Mouse (Mus musculus): ENCODE results near the gene Adgrg1. TPM values are rescaled to one million over a fixed set of nuclear protein-coding genes. Genes with fewer than 3 reads are reported as not detected.

Adgrg1 gene
- polyA plus RNA-seq (2014; fragmentation: Nextera tagmentation; extraction: Ambion mirVana) = 16.3 and 18.8 TPM in 2 replicates

DNA sequence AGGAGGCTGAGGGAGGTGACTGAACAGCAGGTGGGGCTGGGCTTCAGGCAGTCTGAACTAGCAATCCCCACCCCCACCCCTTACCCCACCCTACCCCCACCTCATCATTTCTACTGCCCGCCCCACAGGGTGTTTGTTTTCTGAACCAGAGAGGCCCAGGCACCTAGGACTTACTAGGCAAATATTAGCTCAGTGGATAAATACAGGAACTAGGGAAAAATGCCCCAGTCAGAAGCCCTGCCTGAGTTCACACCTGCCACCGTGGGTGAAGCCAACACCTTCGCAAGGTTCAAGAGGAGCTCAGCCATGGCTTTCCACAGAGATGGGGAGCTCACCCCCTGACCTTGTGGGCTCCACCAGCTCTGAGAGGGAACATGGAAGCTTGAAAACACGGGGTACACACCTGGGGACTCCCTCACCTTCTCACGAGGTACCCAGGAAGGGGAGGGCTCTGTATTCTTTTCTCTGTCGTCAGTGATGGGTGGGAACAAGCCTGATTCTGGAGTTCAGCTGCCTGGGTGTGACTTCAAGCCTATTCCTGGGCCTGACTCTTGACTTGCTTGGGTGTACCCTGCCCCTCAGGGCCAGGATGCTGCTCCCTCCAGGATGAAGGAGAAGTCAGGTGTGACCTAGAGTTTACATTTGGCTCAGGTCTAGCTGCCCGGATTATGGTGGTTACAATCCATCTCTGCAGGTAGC lies at the start of gene Adgrg1:
Gene Adgrg1 (plus strand): TSS at position 285 of the 699 bp plus-strand sequence.
- no peak within 1 kb of the TSS for H3K9ac ChIP-seq (ENCODE audit: low read depth, low read length)
- no peak within 1 kb of the TSS for H3K27ac ChIP-seq (replicated peaks; ENCODE audit: low read depth, low read length)
- ATAC-seq (ENCODE audit: low read depth) = no peak

DNA sequence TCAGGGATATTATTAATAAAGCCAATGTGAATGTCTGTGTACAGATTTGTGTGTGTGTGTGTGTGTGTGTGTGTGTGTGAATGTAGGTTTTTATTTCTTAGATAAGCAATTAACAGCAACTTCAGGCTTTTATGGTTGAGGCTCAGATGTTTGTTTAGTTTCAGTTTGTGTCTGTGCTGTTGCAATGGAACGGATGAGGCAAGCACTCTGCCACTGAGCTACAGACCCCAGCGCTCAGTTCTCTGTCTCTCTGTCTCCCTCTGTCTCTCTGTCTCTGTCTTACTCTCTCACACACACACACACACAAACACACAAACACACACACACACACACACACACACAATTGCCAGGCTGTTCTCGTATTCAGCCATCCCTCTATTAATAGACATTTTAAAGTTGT lies 46.3 kb upstream of the Adgrg1 start:
- Histone ChIP-seq H3K4me1 (ENCODE audit: control insufficient read depth, insufficient read depth, low read length) (no peaks in the 10 kb centered on the region), H3K27ac (replicated peaks; ENCODE audit: low read depth, low read length) (no peak overlapping the region), H3K9ac (ENCODE audit: low read depth, low read length) (no peak overlapping the region), H3K27me3 (replicated peaks; ENCODE audit: control insufficient read depth, insufficient read depth, low read length) (no peaks in the 10 kb centered on the region), H3K9me3 (ENCODE audit: control insufficient read depth, low read length) (no peaks in the 10 kb centered on the region), H3K4me3 (ENCODE audit: low read depth, low read length) (no peak overlapping the region), H3K4me2 (ENCODE audit: low read depth, low read length) (no peak overlapping the region), H3K36me3 (ENCODE audit: control insufficient read depth, insufficient read depth, low read length) (no peaks in the 10 kb centered on the region)
- no peak for ATAC-seq (ENCODE audit: low read depth)
- WGBS = 86% methylated on average over 3 of the region's 3 CpGs
- no peak for DNase-seq (ENCODE audit: low spot score)

More for the DNA sequence above, at the start of gene Adgrg1:
- Histone ChIP-seq H3K27me3 (replicated peaks; ENCODE audit: control insufficient read depth, insufficient read depth, low read length) (no peaks in the 10 kb centered on the region; the same call in 1 of the 2 replicates), H3K4me3 (ENCODE audit: low read depth, low read length) (no peak within 1 kb of the TSS), H3K9me3 (ENCODE audit: control insufficient read depth, low read length) (no peaks in the 10 kb centered on the region), H3K4me1 (ENCODE audit: control insufficient read depth, insufficient read depth, low read length) (peaks cover 7% of the 10 kb centered on the region; the same call in 1 of the 2 replicates), H3K36me3 (ENCODE audit: control insufficient read depth, insufficient read depth, low read length) (no peaks in the 10 kb centered on the region), H3K4me2 (ENCODE audit: low read depth, low read length) (no peak within 1 kb of the TSS)
- WGBS = 45% methylated on average over 7 of the region's 7 CpGs
- DNase-seq (ENCODE audit: low spot score) = no peak

DNA sequence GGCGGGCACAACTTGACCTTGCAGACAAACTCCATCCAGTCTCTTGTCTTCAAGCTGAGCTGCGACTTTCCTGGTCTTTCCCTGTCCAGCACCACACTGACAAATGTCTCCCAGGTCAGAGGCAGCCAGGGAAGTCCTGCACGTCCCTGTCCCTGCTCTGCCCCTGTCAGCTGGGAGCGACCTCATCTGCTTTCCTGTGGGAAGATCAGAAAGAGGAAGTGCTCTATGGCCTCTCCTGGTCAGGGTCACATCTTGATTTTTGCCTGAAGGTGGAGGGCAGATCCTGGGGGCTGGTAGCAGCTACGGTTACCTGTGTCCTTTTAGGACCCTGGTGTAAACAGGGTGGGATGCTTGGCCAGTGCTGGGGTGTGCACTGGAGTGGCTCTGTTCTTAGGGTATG lies 40.6 kb upstream of the Adgrg1 start:
- 37% methylated on average over 5 of the region's 5 CpGs for WGBS
- H3K27ac ChIP-seq (replicated peaks; ENCODE audit: low read depth, low read length) = no peak overlapping the region
- no peak for ATAC-seq (ENCODE audit: low read depth)

DNA sequence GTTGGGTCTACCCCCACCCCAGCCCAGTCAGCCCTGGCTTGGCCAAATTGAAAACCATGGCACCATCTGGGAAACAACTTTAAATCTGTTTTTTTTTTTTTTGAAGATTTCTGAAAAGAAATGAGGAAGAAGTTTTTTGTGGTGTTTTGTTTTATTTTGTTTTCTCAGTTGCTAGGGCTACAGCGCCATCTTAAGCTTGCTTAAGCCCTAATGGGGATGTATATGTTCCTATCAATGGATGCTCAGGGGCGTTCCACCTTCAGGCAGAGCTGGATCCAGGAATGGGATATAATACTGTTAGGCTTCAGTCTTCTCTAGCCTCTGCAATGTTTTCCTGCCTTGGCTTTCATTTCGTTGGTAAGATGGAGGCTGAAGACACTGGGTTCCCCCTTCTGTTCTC lies 39.4 kb upstream of the Adgrg1 start:
- Histone ChIP-seq H3K4me3 (ENCODE audit: low read depth, low read length) (no peak overlapping the region), H3K27ac (replicated peaks; ENCODE audit: low read depth, low read length) (no peak overlapping the region), H3K36me3 (ENCODE audit: control insufficient read depth, insufficient read depth, low read length) (no peaks in the 10 kb centered on the region), H3K27me3 (replicated peaks; ENCODE audit: control insufficient read depth, insufficient read depth, low read length) (no peaks in the 10 kb centered on the region), H3K9me3 (ENCODE audit: control insufficient read depth, low read length) (no peaks in the 10 kb centered on the region), H3K4me1 (ENCODE audit: control insufficient read depth, insufficient read depth, low read length) (no peaks in the 10 kb centered on the region), H3K9ac (ENCODE audit: low read depth, low read length) (no peak overlapping the region), H3K4me2 (ENCODE audit: low read depth, low read length) (no peak overlapping the region)
- DNase-seq (ENCODE audit: low spot score) = no peak
- 75% methylated on average over 3 of the region's 3 CpGs for WGBS
- ATAC-seq (ENCODE audit: low read depth) = no peak

More for the DNA sequence above, 40.6 kb upstream of the Adgrg1 start:
- Histone ChIP-seq H3K4me3 (ENCODE audit: low read depth, low read length) (no peak overlapping the region), H3K4me2 (ENCODE audit: low read depth, low read length) (no peak overlapping the region), H3K4me1 (ENCODE audit: control insufficient read depth, insufficient read depth, low read length) (no peaks in the 10 kb centered on the region), H3K9ac (ENCODE audit: low read depth, low read length) (no peak overlapping the region), H3K9me3 (ENCODE audit: control insufficient read depth, low read length) (no peaks in the 10 kb centered on the region), H3K36me3 (ENCODE audit: control insufficient read depth, insufficient read depth, low read length) (no peaks in the 10 kb centered on the region), H3K27me3 (replicated peaks; ENCODE audit: control insufficient read depth, insufficient read depth, low read length) (no peaks in the 10 kb centered on the region)
- no peak for DNase-seq (ENCODE audit: low spot score)

DNA sequence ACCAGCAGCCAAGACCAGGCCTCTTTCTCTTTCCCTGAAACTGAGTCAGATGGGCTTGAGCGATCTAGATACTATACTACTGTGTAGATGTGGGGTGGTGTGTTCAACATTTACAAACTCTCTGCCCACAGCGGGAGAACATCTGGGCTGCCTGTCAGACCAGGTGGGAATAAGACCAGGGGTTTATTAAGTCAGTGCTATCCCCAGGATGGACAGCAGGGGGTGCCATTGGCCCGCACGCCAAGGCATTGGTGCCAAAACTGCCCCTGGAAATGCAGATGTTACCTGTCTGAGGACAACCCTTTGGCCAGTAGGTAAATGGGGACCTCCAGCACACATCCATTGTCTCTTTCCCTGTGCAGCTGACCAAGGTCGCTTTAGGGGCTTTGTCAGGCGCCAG lies 32.0 kb upstream of the Adgrg1 start:
- no peak overlapping the region for H3K4me3 ChIP-seq (ENCODE audit: low read depth, low read length)
- no peaks in the 10 kb centered on the region for H3K4me1 ChIP-seq (ENCODE audit: control insufficient read depth, insufficient read depth, low read length)
- 16% methylated on average over 6 of the region's 6 CpGs for WGBS
- no peak overlapping the region for H3K9ac ChIP-seq (ENCODE audit: low read depth, low read length)
- no peaks in the 10 kb centered on the region for H3K36me3 ChIP-seq (ENCODE audit: control insufficient read depth, insufficient read depth, low read length)
- ATAC-seq (ENCODE audit: low read depth) = no peak
- no peaks in the 10 kb centered on the region for H3K9me3 ChIP-seq (ENCODE audit: control insufficient read depth, low read length)
- no peaks in the 10 kb centered on the region for H3K27me3 ChIP-seq (replicated peaks; ENCODE audit: control insufficient read depth, insufficient read depth, low read length)
- no peak overlapping the region for H3K4me2 ChIP-seq (ENCODE audit: low read depth, low read length)
- DNase-seq (ENCODE audit: low spot score) = no peak
- no peak overlapping the region for H3K27ac ChIP-seq (replicated peaks; ENCODE audit: low read depth, low read length)

- Histone ChIP-seq H3K4me2 (ENCODE audit: low read depth, low read length) (no peak overlapping the region), H3K27me3 (replicated peaks; ENCODE audit: control insufficient read depth, insufficient read depth, low read length) (no peaks in the 10 kb centered on the region), H3K9me3 (ENCODE audit: control insufficient read depth, low read length) (no peaks in the 10 kb centered on the region), H3K4me3 (ENCODE audit: low read depth, low read length) (no peak overlapping the region), H3K36me3 (ENCODE audit: control insufficient read depth, insufficient read depth, low read length) (no peaks in the 10 kb centered on the region), H3K9ac (ENCODE audit: low read depth, low read length) (no peak overlapping the region), H3K4me1 (ENCODE audit: control insufficient read depth, insufficient read depth, low read length) (no peaks in the 10 kb centered on the region), H3K27ac (replicated peaks; ENCODE audit: low read depth, low read length) (no peak overlapping the region)
- DNase-seq (ENCODE audit: low spot score) = no peak
- ATAC-seq (ENCODE audit: low read depth) = no peak
- 40% methylated on average over 6 of the region's 6 CpGs for whole genome bisulfite sequencing
Observed at GRCm38 (mm10) chr8:94945185-94945584, 29.4 kb upstream of the Adgrg1 start.

DNA sequence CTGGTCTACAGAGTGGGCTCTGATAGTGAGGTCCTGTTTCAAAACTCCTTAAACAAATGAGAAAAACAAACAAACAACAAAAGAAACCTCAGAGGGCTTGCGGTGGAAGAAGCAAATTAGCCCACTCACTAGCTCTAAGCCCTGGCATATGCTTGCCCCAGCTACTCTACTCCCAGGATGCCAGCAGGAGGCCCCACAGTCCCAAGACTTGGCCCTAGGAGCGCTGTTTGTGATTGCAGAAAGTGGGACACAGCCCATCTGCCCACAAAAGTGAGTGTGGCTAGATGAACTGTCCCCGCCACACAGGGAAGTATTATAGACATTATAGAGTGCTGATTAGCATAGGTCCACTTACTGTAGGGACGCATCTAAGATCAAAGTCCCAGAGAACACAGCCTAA lies 26.1 kb upstream of the Adgrg1 start:
- 69% methylated on average over 4 of the region's 4 CpGs for WGBS
- Histone ChIP-seq H3K4me1 (ENCODE audit: control insufficient read depth, insufficient read depth, low read length) (no peaks in the 10 kb centered on the region), H3K36me3 (ENCODE audit: control insufficient read depth, insufficient read depth, low read length) (no peaks in the 10 kb centered on the region), H3K9ac (ENCODE audit: low read depth, low read length) (no peak overlapping the region), H3K27me3 (replicated peaks; ENCODE audit: control insufficient read depth, insufficient read depth, low read length) (no peaks in the 10 kb centered on the region), H3K9me3 (ENCODE audit: control insufficient read depth, low read length) (no peaks in the 10 kb centered on the region), H3K4me3 (ENCODE audit: low read depth, low read length) (no peak overlapping the region), H3K27ac (replicated peaks; ENCODE audit: low read depth, low read length) (no peak overlapping the region), H3K4me2 (ENCODE audit: low read depth, low read length) (no peak overlapping the region)
- ATAC-seq (ENCODE audit: low read depth) (no peak), DNase-seq (ENCODE audit: low spot score) (no peak)

GRCm38 (mm10) chr8:94949010-94949409 lies 25.5 kb upstream of the Adgrg1 start:
- no peak for ATAC-seq (ENCODE audit: low read depth)
- 84% methylated on average over 4 of the region's 4 CpGs for WGBS
- DNase-seq (ENCODE audit: low spot score) = no peak

DNA sequence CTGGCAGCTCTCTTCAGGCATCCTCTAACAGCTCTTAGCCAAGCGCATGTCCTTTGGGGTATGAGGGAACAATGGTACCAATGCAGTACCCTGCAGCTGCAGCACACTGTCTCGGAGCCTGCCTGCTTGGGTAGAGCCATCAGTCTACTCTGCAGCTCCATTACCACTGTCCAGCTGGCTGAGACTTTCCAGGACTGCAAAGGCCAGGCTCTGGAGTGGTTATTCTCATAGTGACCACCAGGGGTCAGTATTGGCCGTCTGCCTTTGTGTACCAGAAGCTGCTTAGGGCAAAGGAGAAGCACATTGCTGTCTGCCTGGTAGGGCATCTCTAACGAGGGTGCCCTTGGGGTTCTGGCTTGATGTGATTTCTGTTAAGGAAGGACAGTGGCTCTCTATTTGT lies 24.5 kb upstream of the Adgrg1 start:
- Histone ChIP-seq H3K4me2 (ENCODE audit: low read depth, low read length) (no peak overlapping the region), H3K36me3 (ENCODE audit: control insufficient read depth, insufficient read depth, low read length) (no peaks in the 10 kb centered on the region), H3K4me3 (ENCODE audit: low read depth, low read length) (no peak overlapping the region), H3K27me3 (replicated peaks; ENCODE audit: control insufficient read depth, insufficient read depth, low read length) (no peaks in the 10 kb centered on the region), H3K4me1 (ENCODE audit: control insufficient read depth, insufficient read depth, low read length) (no peaks in the 10 kb centered on the region), H3K9me3 (ENCODE audit: control insufficient read depth, low read length) (no peaks in the 10 kb centered on the region), H3K9ac (ENCODE audit: low read depth, low read length) (no peak overlapping the region), H3K27ac (replicated peaks; ENCODE audit: low read depth, low read length) (no peak overlapping the region)
- DNase-seq (ENCODE audit: low spot score) = peak; percentile 65
- 15% methylated on average over 4 of the region's 4 CpGs for WGBS
- ATAC-seq (ENCODE audit: low read depth) = peak; percentile 68; the same call in 1 of the 2 replicates

More at GRCm38 (mm10) chr8:94949010-94949409, 25.5 kb upstream of the Adgrg1 start:
- Histone ChIP-seq H3K4me1 (ENCODE audit: control insufficient read depth, insufficient read depth, low read length) (no peaks in the 10 kb centered on the region), H3K9me3 (ENCODE audit: control insufficient read depth, low read length) (no peaks in the 10 kb centered on the region), H3K4me2 (ENCODE audit: low read depth, low read length) (no peak overlapping the region), H3K4me3 (ENCODE audit: low read depth, low read length) (no peak overlapping the region), H3K27ac (replicated peaks; ENCODE audit: low read depth, low read length) (no peak overlapping the region), H3K9ac (ENCODE audit: low read depth, low read length) (no peak overlapping the region), H3K36me3 (ENCODE audit: control insufficient read depth, insufficient read depth, low read length) (no peaks in the 10 kb centered on the region), H3K27me3 (replicated peaks; ENCODE audit: control insufficient read depth, insufficient read depth, low read length) (no peaks in the 10 kb centered on the region)

Measured in embryonic facial prominence, embryonic 14.5 days (tissue).